Mouse (Mus musculus) embryo, embryonic 11 days (tissue): Measurements from ENCODE around the gene Ccdc63.
A peak's percentile ranks its signal among the peaks of the same experiment; 100 is the strongest.
"Not testable (repeated sequence)": the region's sequence is repeated elsewhere in the genome, so short reads cannot be mapped to it uniquely, and the experiment has no call there.

ENCODE experiments used
- DNase-seq: peaks from one replicate; pipeline ENCODE4 v3.0.0-alpha.2; 2015

Ccdc63 gene

GRCm38 (mm10) chr5:122146609-122147008, 6.0 kb upstream of the Ccdc63 start:
- DNase-seq: no peak

- DNase-seq: peak; percentile 69
These were observed 5.5 kb upstream of the Ccdc63 start for GRCm38 (mm10) chr5:122146056-122146580.

GRCm38 (mm10) chr5:122145381-122146055, 4.9 kb upstream of the Ccdc63 start:
- DNase-seq: no peak

- no peak for DNase-seq
These were observed 4.2 kb upstream of the Ccdc63 start for GRCm38 (mm10) chr5:122144825-122145224.

GRCm38 (mm10) chr5:122143543-122143942, 2.9 kb upstream of the Ccdc63 start:
- no peak for DNase-seq

GRCm38 (mm10) chr5:122142230-122142992, 1.8 kb upstream of the Ccdc63 start:
- peak; percentile 63 for DNase-seq

GRCm38 (mm10) chr5:122139771-122140170, 852 bp downstream of the Ccdc63 start:
- DNase-seq: not testable (repeated sequence)

- no peak for DNase-seq
These were observed 1.8 kb downstream of the Ccdc63 start for GRCm38 (mm10) chr5:122138856-122139255.

- DNase-seq: no peak
These were observed 3.9 kb downstream of the Ccdc63 start for GRCm38 (mm10) chr5:122136508-122137408.

- no peak for DNase-seq
These were observed 5.2 kb downstream of the Ccdc63 start for GRCm38 (mm10) chr5:122135290-122135882.

- no peak for DNase-seq
These were observed 6.0 kb downstream of the Ccdc63 start for GRCm38 (mm10) chr5:122134395-122135289.

- DNase-seq: no peak
These were observed 7.6 kb downstream of the Ccdc63 start for GRCm38 (mm10) chr5:122133050-122133389.

- DNase-seq: no peak
These were observed 8.2 kb downstream of the Ccdc63 start for GRCm38 (mm10) chr5:122132167-122133049.

- peak; percentile 89 for DNase-seq
These were observed 9.3 kb downstream of the Ccdc63 start for GRCm38 (mm10) chr5:122131076-122132051.

- no peak for DNase-seq
These were observed 10.2 kb downstream of the Ccdc63 start for GRCm38 (mm10) chr5:122130341-122130998.

GRCm38 (mm10) chr5:122129068-122129655, 11.5 kb downstream of the Ccdc63 start:
- DNase-seq: peak; percentile 89

- DNase-seq: no peak
These were observed 15.3 kb downstream of the Ccdc63 start for GRCm38 (mm10) chr5:122125211-122125760.

GRCm38 (mm10) chr5:122116243-122116642, 24.4 kb downstream of the Ccdc63 start:
- no peak for DNase-seq
